Mouse (Mus musculus) testis, adult 2 months (tissue): ENCODE measurements around the gene Arhgef2.

Experiments used
- CTCF ChIP-seq: fragments of 200-500 bp; IDR thresholded peaks from 2 replicates; pipeline ENCODE4 v1.5.1; 2012; ENCODE audit warnings: low read depth, mild to moderate bottlenecking, inconsistent platforms, low read length, moderate library complexity; ENCODE audit not compliant: control insufficient read depth, insufficient read depth, insufficient replicate concordance
- POLR2A ChIP-seq: fragments of 200-500 bp; IDR thresholded peaks from 2 replicates; pipeline ENCODE4 v1.6.1; 2012; ENCODE audit warnings: low read depth, mild to moderate bottlenecking, inconsistent platforms, low read length, moderate library complexity; ENCODE audit not compliant: control insufficient read depth

DNA sequence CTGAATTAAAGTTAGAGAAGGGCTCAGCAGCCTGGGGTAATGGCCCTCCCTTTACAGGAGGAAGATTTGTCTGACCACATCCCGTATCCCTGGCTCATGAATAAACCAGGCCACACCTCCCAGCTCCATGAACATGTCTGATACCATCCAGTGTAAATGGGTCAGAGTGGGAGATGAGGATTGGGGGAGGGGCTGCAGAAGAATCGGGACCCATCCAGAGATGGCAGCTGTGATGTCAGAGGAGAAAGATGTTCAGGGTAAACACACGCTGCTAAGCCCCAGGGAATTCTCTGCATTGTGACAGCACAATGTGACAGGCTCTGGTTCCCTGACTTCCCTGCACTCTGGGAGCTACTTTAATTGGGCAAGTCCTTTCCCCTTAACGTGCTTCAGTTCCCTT, 42.3 kb upstream of the Arhgef2 start:
- TF ChIP-seq CTCF (no peak), POLR2A (no peak)
